Mouse (Mus musculus): ENCODE measurements around the gene Farp1. TPM values are rescaled to one million over a fixed set of nuclear protein-coding genes. Genes with fewer than 3 reads are reported as not detected.
A peak's percentile ranks its signal among the peaks of the same experiment; 100 is the strongest.

Gene Farp1
- polyA plus RNA-seq, 1 experiment from 2014 or later = 29.1 TPM

- Histone ChIP-seq H3K27me3 (no peaks in the 10 kb centered on the region), H3K9ac (no peak overlapping the region), H3K36me3 (no peaks in the 10 kb centered on the region), H3K9me3 (no peaks in the 10 kb centered on the region), H3K4me3 (no peak overlapping the region), H3K4me2 (no peak overlapping the region), H3K27ac (peak overlapping the region; percentile 64; the same call in 1 of the 2 replicates), H3K4me1 (peaks cover 77% of the 10 kb centered on the region)
- no peak for ATAC-seq (ENCODE audit: insufficient number of reproducible peaks, low FRiP score, low TSS enrichment, low read depth)
- WGBS = 100% methylated on average over 1 of the region's 1 CpGs
These were observed 23.5 kb downstream of the Farp1 start for GRCm38 (mm10) chr14:121058481-121058880.

GRCm38 (mm10) chr14:121059266-121059665 is 24.3 kb downstream of the Farp1 start:
- no peaks in the 10 kb centered on the region for H3K27me3 ChIP-seq
- H3K4me2 ChIP-seq = no peak overlapping the region
- H3K36me3 ChIP-seq = no peaks in the 10 kb centered on the region
- H3K9me3 ChIP-seq = no peaks in the 10 kb centered on the region
- H3K9ac ChIP-seq = no peak overlapping the region
- no peak overlapping the region for H3K4me3 ChIP-seq
- H3K4me1 ChIP-seq = peaks cover 77% of the 10 kb centered on the region
- H3K27ac ChIP-seq = peak overlapping the region; percentile 64
- WGBS = 41% methylated on average over 10 of the region's 10 CpGs
- ATAC-seq (ENCODE audit: insufficient number of reproducible peaks, low FRiP score, low TSS enrichment, low read depth) = no peak

- H3K36me3 ChIP-seq = peaks cover under 1% of the 10 kb centered on the region
- no peak overlapping the region for H3K4me3 ChIP-seq
- no peak overlapping the region for H3K4me2 ChIP-seq
- H3K27me3 ChIP-seq = no peaks in the 10 kb centered on the region
- H3K9me3 ChIP-seq = no peaks in the 10 kb centered on the region
- no peak overlapping the region for H3K27ac ChIP-seq
- peaks cover 70% of the 10 kb centered on the region for H3K4me1 ChIP-seq
- ATAC-seq (ENCODE audit: insufficient number of reproducible peaks, low FRiP score, low TSS enrichment, low read depth) = no peak
- 62% methylated on average over 11 of the region's 11 CpGs for WGBS
- H3K9ac ChIP-seq = no peak overlapping the region
These were observed 25.5 kb downstream of the Farp1 start for GRCm38 (mm10) chr14:121060484-121060883.

GRCm38 (mm10) chr14:121061686-121062085 is 26.7 kb downstream of the Farp1 start:
- H3K27ac ChIP-seq = peak overlapping the region; percentile 83
- no peak overlapping the region for H3K4me3 ChIP-seq
- peaks cover 8% of the 10 kb centered on the region for H3K36me3 ChIP-seq
- WGBS = 39% methylated on average over 4 of the region's 4 CpGs
- H3K9ac ChIP-seq = no peak overlapping the region
- no peaks in the 10 kb centered on the region for H3K9me3 ChIP-seq
- H3K27me3 ChIP-seq = no peaks in the 10 kb centered on the region
- H3K4me2 ChIP-seq = peak overlapping the region; percentile 10; the same call in 1 of the 2 replicates
- no peak for ATAC-seq (ENCODE audit: insufficient number of reproducible peaks, low FRiP score, low TSS enrichment, low read depth)
- H3K4me1 ChIP-seq = peaks cover 62% of the 10 kb centered on the region

- Histone ChIP-seq H3K9ac (0 out of 2 replicates have a peak overlapping the region, but pooled peaks have one; percentile 7), H3K27me3 (no peaks in the 10 kb centered on the region), H3K4me1 (peaks cover 62% of the 10 kb centered on the region), H3K36me3 (peaks cover 8% of the 10 kb centered on the region), H3K27ac (peak overlapping the region; percentile 83), H3K4me3 (no peak overlapping the region), H3K9me3 (no peaks in the 10 kb centered on the region), H3K4me2 (peak overlapping the region; percentile 10; the same call in 1 of the 2 replicates)
- peak; percentile 75 for ATAC-seq (ENCODE audit: insufficient number of reproducible peaks, low FRiP score, low TSS enrichment, low read depth)
- WGBS = 10% methylated on average over 14 of the region's 14 CpGs
These were observed 27.5 kb downstream of the Farp1 start for GRCm38 (mm10) chr14:121062238-121063082.

GRCm38 (mm10) chr14:121064726-121065125 is 29.7 kb downstream of the Farp1 start:
- peaks cover 8% of the 10 kb centered on the region for H3K36me3 ChIP-seq
- WGBS = 79% methylated on average over 1 of the region's 1 CpGs
- H3K27me3 ChIP-seq = no peaks in the 10 kb centered on the region
- no peak overlapping the region for H3K4me2 ChIP-seq
- no peak overlapping the region for H3K27ac ChIP-seq
- H3K9me3 ChIP-seq = no peaks in the 10 kb centered on the region
- peaks cover 41% of the 10 kb centered on the region for H3K4me1 ChIP-seq
- H3K9ac ChIP-seq = no peak overlapping the region
- ATAC-seq (ENCODE audit: insufficient number of reproducible peaks, low FRiP score, low TSS enrichment, low read depth) = no peak
- H3K4me3 ChIP-seq = no peak overlapping the region

GRCm38 (mm10) chr14:121073093-121073866 is 38.3 kb downstream of the Farp1 start:
- Histone ChIP-seq H3K36me3 (peaks cover 7% of the 10 kb centered on the region; the same call in 1 of the 2 replicates), H3K9me3 (no peaks in the 10 kb centered on the region), H3K4me2 (no peak overlapping the region), H3K27ac (no peak overlapping the region), H3K9ac (no peak overlapping the region), H3K4me3 (no peak overlapping the region), H3K27me3 (no peaks in the 10 kb centered on the region), H3K4me1 (0 out of 2 replicates have a peak, but pooled peaks cover 2% of the 10 kb centered on the region)
- ATAC-seq (ENCODE audit: insufficient number of reproducible peaks, low FRiP score, low TSS enrichment, low read depth) = no peak
- WGBS = 88% methylated on average over 5 of the region's 5 CpGs

- Histone ChIP-seq H3K27me3 (no peaks in the 10 kb centered on the region), H3K27ac (no peak overlapping the region), H3K4me1 (0 out of 2 replicates have a peak, but pooled peaks cover 2% of the 10 kb centered on the region), H3K4me2 (no peak overlapping the region), H3K9me3 (no peaks in the 10 kb centered on the region), H3K36me3 (peaks cover 14% of the 10 kb centered on the region), H3K9ac (no peak overlapping the region), H3K4me3 (no peak overlapping the region)
- 96% methylated on average over 2 of the region's 2 CpGs for WGBS
- ATAC-seq (ENCODE audit: insufficient number of reproducible peaks, low FRiP score, low TSS enrichment, low read depth) = no peak
These were observed 39.3 kb downstream of the Farp1 start for GRCm38 (mm10) chr14:121074197-121074734.

GRCm38 (mm10) chr14:121080739-121081138 is 45.7 kb downstream of the Farp1 start:
- H3K27me3 ChIP-seq = no peaks in the 10 kb centered on the region
- no peak overlapping the region for H3K4me2 ChIP-seq
- ATAC-seq (ENCODE audit: insufficient number of reproducible peaks, low FRiP score, low TSS enrichment, low read depth) = no peak
- no peak overlapping the region for H3K9ac ChIP-seq
- H3K4me1 ChIP-seq = peaks cover 7% of the 10 kb centered on the region
- peaks cover 29% of the 10 kb centered on the region for H3K36me3 ChIP-seq
- no peak overlapping the region for H3K4me3 ChIP-seq
- no peaks in the 10 kb centered on the region for H3K9me3 ChIP-seq
- no peak overlapping the region for H3K27ac ChIP-seq
- WGBS = 61% methylated on average over 5 of the region's 5 CpGs

- H3K4me1 ChIP-seq = peaks cover 7% of the 10 kb centered on the region
- no peak for ATAC-seq (ENCODE audit: insufficient number of reproducible peaks, low FRiP score, low TSS enrichment, low read depth)
- no peaks in the 10 kb centered on the region for H3K9me3 ChIP-seq
- no peak overlapping the region for H3K4me2 ChIP-seq
- no peak overlapping the region for H3K9ac ChIP-seq
- WGBS = 47% methylated on average over 7 of the region's 7 CpGs
- peaks cover 38% of the 10 kb centered on the region for H3K36me3 ChIP-seq
- no peak overlapping the region for H3K4me3 ChIP-seq
- no peaks in the 10 kb centered on the region for H3K27me3 ChIP-seq
- 0 out of 2 replicates have a peak overlapping the region, but pooled peaks have one; percentile 12 for H3K27ac ChIP-seq
These were observed 47.3 kb downstream of the Farp1 start for GRCm38 (mm10) chr14:121082341-121082740.

- Histone ChIP-seq H3K4me3 (no peak overlapping the region), H3K27ac (no peak overlapping the region), H3K36me3 (peaks cover 40% of the 10 kb centered on the region), H3K4me2 (no peak overlapping the region), H3K9ac (no peak overlapping the region), H3K27me3 (no peaks in the 10 kb centered on the region), H3K9me3 (no peaks in the 10 kb centered on the region), H3K4me1 (peaks cover 7% of the 10 kb centered on the region)
- no peak for ATAC-seq (ENCODE audit: insufficient number of reproducible peaks, low FRiP score, low TSS enrichment, low read depth)
- 60% methylated on average over 2 of the region's 2 CpGs for WGBS
These were observed 47.8 kb downstream of the Farp1 start for GRCm38 (mm10) chr14:121082793-121083192.
